ENCODE assay signal across 14 mouse cellular contexts in the genomic region with DNA sequence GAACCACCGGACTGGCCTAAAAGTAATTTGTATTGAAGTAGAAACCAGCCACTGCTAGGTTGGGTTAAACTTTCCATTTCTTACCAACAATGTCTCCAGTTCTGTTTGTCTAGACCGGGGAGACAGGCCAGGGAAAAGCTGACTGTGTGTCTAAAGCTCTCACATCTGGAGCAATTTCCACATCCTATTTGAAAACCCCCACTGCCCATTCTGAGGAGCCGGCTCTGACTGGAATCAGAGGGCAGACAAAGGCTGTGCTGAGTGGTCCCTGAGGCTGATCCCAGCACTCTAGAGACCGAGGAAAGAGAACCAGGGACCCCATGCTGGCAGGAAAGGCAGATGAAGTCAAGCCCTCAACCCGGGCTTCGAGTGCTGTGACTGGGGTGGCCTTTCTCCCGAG. TPM values are rescaled to one million over a fixed set of nuclear protein-coding genes. Genes with fewer than 3 reads are reported as not detected.
A peak's percentile ranks its signal among the peaks of the same experiment; 100 is the strongest.
DNase-seq lines count a peak whose midpoint lies in the region; ATAC-seq and TF ChIP-seq lines count a peak whose summit lies in the region.
"Had no signal": no experiment of that assay in that cellular context is flagged by ENCODE, and none has a peak within 500 bp of the region (broad histone marks: within the 10 kb centered on the region; RNA-seq: fewer than 3 reads in every experiment).

No protein-coding gene starts in this region.

- no peak overlapping the region for H3K4me3 ChIP-seq in lung, postnatal 0 days (ENCODE audit: low read depth, low read length)
- no peak overlapping the region for H3K4me3 ChIP-seq in embryonic facial prominence, embryonic 11.5 days (ENCODE audit: low read depth, low read length)
- no peak overlapping the region for H3K4me3 ChIP-seq in limb, embryonic 13.5 days
- H3K4me3 ChIP-seq: liver, embryonic 15.5 days had no signal

- H3K4me1 ChIP-seq in lung, postnatal 0 days (ENCODE audit: insufficient read depth, low read depth, low read length) = no peaks in the 10 kb centered on the region
- no peaks in the 10 kb centered on the region; the same call in 1 of the 2 replicates for H3K4me1 ChIP-seq in embryonic facial prominence, embryonic 11.5 days (ENCODE audit: control insufficient read depth, insufficient read depth, low read length)
- peaks cover 50% of the 10 kb centered on the region for H3K4me1 ChIP-seq in limb, embryonic 13.5 days
- H3K4me1 ChIP-seq: liver, embryonic 15.5 days had no signal

- H3K4me2 ChIP-seq in lung, postnatal 0 days (replicated peaks; ENCODE audit: low read depth, low read length) = no peak overlapping the region
- H3K4me2 ChIP-seq in embryonic facial prominence, embryonic 11.5 days (ENCODE audit: low read depth, low read length) = no peak overlapping the region
- no peak overlapping the region for H3K4me2 ChIP-seq in limb, embryonic 13.5 days (replicated peaks)
- H3K4me2 ChIP-seq: hindbrain, embryonic 14.5 days; liver, embryonic 15.5 days had no signal

- H3K9ac ChIP-seq in lung, postnatal 0 days (replicated peaks; ENCODE audit: low read depth) = no peak overlapping the region
- peak overlapping the region; percentile 5; the same call in 1 of the 2 replicates for H3K9ac ChIP-seq in embryonic facial prominence, embryonic 11.5 days (replicated peaks; ENCODE audit: low read length)
- H3K9ac ChIP-seq in limb, embryonic 13.5 days = 0 out of 2 replicates have a peak overlapping the region, but pooled peaks have one; percentile 48
- H3K9ac ChIP-seq: hindbrain, embryonic 14.5 days; liver, embryonic 15.5 days had no signal

- H3K9me3 ChIP-seq in lung, postnatal 0 days (ENCODE audit: low read length) = no peaks in the 10 kb centered on the region
- H3K9me3 ChIP-seq in embryonic facial prominence, embryonic 11.5 days (replicated peaks; ENCODE audit: control insufficient read depth, low read length) = no peaks in the 10 kb centered on the region
- no peaks in the 10 kb centered on the region for H3K9me3 ChIP-seq in limb, embryonic 13.5 days
- H3K9me3 ChIP-seq: liver, embryonic 15.5 days had no signal

- WGBS in lung, postnatal 0 days = 37% methylated on average over 7 of the region's 7 CpGs
- 44% methylated on average over 7 of the region's 7 CpGs for WGBS in embryonic facial prominence, embryonic 11.5 days
- 43% methylated on average over 7 of the region's 7 CpGs for WGBS in limb, embryonic 13.5 days

- DNase-seq in lung, postnatal 0 days (ENCODE audit: low spot score) = peak; percentile 65
- no peak for DNase-seq in lung, postnatal 14 days
- peak; percentile 79 for DNase-seq in NIH3T3 (ENCODE audit: low read depth)
- no peak for DNase-seq in embryonic facial prominence, embryonic 11.5 days (ENCODE audit: low spot score)
- no peak for DNase-seq in ovary, postnatal 36 days (ENCODE audit: low spot score)
- DNase-seq in kidney, adult 9 months = no peak
- DNase-seq: cerebellum, adult 11-12 months; kidney, adult 18-20 months; midbrain, embryonic 14.5 days; right cerebral cortex, postnatal 25 days had no signal

- no peaks in the 10 kb centered on the region for H3K27me3 ChIP-seq in lung, postnatal 0 days (replicated peaks; ENCODE audit: insufficient read depth, low read length)
- no peaks in the 10 kb centered on the region for H3K27me3 ChIP-seq in embryonic facial prominence, embryonic 11.5 days (ENCODE audit: control insufficient read depth, insufficient read depth, low read length)
- H3K27me3 ChIP-seq in limb, embryonic 13.5 days = no peaks in the 10 kb centered on the region
- H3K27me3 ChIP-seq: liver, embryonic 15.5 days had no signal

- peak; percentile 53 for ATAC-seq in lung, postnatal 0 days
- ATAC-seq in embryonic facial prominence, embryonic 11.5 days (replicated peaks; ENCODE audit: insufficient number of reproducible peaks, low FRiP score, low TSS enrichment, low read depth) = no peak
- no peak for ATAC-seq in limb, embryonic 13.5 days (ENCODE audit: low FRiP score, low read depth)
- ATAC-seq: CD4-positive, CD25-positive, alpha-beta regulatory T cell, adult 4 months had no signal

- H3K36me3 ChIP-seq in lung, postnatal 0 days (ENCODE audit: insufficient read depth, low read length) = no peaks in the 10 kb centered on the region
- H3K36me3 ChIP-seq in embryonic facial prominence, embryonic 11.5 days (replicated peaks; ENCODE audit: control insufficient read depth, insufficient read depth, low read depth, low read length) = no peaks in the 10 kb centered on the region
- H3K36me3 ChIP-seq in limb, embryonic 13.5 days = no peaks in the 10 kb centered on the region
- H3K36me3 ChIP-seq: liver, embryonic 15.5 days had no signal

- no peak for TF ChIP-seq CTCF in lung, postnatal 0 days (IDR thresholded peaks at IDR 0.05)

- no peak for TF ChIP-seq EP300 in lung, postnatal 0 days (IDR thresholded peaks at IDR 0.05)

- 0 out of 2 replicates have a peak overlapping the region, but pooled peaks have one; percentile 9 for H3K27ac ChIP-seq in lung, postnatal 0 days (ENCODE audit: low read length)
- no peak overlapping the region for H3K27ac ChIP-seq in embryonic facial prominence, embryonic 11.5 days (replicated peaks; ENCODE audit: low read depth, low read length)
- H3K27ac ChIP-seq in limb, embryonic 13.5 days = peak overlapping the region; percentile 74
- H3K27ac ChIP-seq: hindbrain, embryonic 14.5 days; liver, embryonic 15.5 days had no signal

RNA-seq across cellular contexts. Expression of gene Timp2, which starts 17.1 kb away (rescaled TPM):
- 105 and 107 TPM in 2 replicates for polyA plus RNA-seq in lung, postnatal 0 days (2015; fragmentation: Nextera tagmentation; extraction: Ambion mirVana)
- polyA plus RNA-seq in embryonic facial prominence, embryonic 11.5 days (2014; fragmentation: Nextera tagmentation; extraction: Ambion mirVana) = 73.2 and 75.7 TPM in 2 replicates
- polyA plus RNA-seq in limb, embryonic 13.5 days (2015; fragmentation: Nextera tagmentation; extraction: Ambion mirVana) = 115 and 116 TPM in 2 replicates

RNA-seq across cellular contexts. Expression of gene Lgals3bp, which starts 29.3 kb away (rescaled TPM):
- 30.8 and 44.3 TPM in 2 replicates for polyA plus RNA-seq in lung, postnatal 0 days (2015; fragmentation: Nextera tagmentation; extraction: Ambion mirVana)
- 1.0 and 1.7 TPM in 2 replicates for polyA plus RNA-seq in embryonic facial prominence, embryonic 11.5 days (2014; fragmentation: Nextera tagmentation; extraction: Ambion mirVana)
- polyA plus RNA-seq in limb, embryonic 13.5 days (2015; fragmentation: Nextera tagmentation; extraction: Ambion mirVana) = 7.3 TPM in 2 replicates

RNA-seq across cellular contexts. Expression of gene Cep295nl, which starts 30.3 kb away (rescaled TPM):
- 0.44 and 0.88 TPM in 2 replicates for polyA plus RNA-seq in lung, postnatal 0 days (2015; fragmentation: Nextera tagmentation; extraction: Ambion mirVana)
- 0.21 and 0.76 TPM in 2 replicates for polyA plus RNA-seq in embryonic facial prominence, embryonic 11.5 days (2014; fragmentation: Nextera tagmentation; extraction: Ambion mirVana)
- polyA plus RNA-seq in limb, embryonic 13.5 days (2015; fragmentation: Nextera tagmentation; extraction: Ambion mirVana) = 0.55 and 0.86 TPM in 2 replicates
- polyA plus RNA-seq: hindbrain, embryonic 14.5 days; liver, embryonic 15.5 days had no signal

RNA-seq across cellular contexts. Expression of gene Cant1, which starts 46.2 kb away (rescaled TPM):
- 21.3 and 22.5 TPM in 2 replicates for polyA plus RNA-seq in lung, postnatal 0 days (2015; fragmentation: Nextera tagmentation; extraction: Ambion mirVana)
- 19.5 and 23.2 TPM in 2 replicates for polyA plus RNA-seq in embryonic facial prominence, embryonic 11.5 days (2014; fragmentation: Nextera tagmentation; extraction: Ambion mirVana)
- 31.1 and 32.1 TPM in 2 replicates for polyA plus RNA-seq in limb, embryonic 13.5 days (2015; fragmentation: Nextera tagmentation; extraction: Ambion mirVana)

RNA-seq across cellular contexts. Expression of gene C1qtnf1, which starts 55.4 kb away (rescaled TPM):
- polyA plus RNA-seq in lung, postnatal 0 days (2015; fragmentation: Nextera tagmentation; extraction: Ambion mirVana) = 7.2 and 9.1 TPM in 2 replicates
- 5.0 and 5.2 TPM in 2 replicates for polyA plus RNA-seq in embryonic facial prominence, embryonic 11.5 days (2014; fragmentation: Nextera tagmentation; extraction: Ambion mirVana)
- 6.6 TPM in 2 replicates for polyA plus RNA-seq in limb, embryonic 13.5 days (2015; fragmentation: Nextera tagmentation; extraction: Ambion mirVana)
- polyA plus RNA-seq: CD4-positive, CD25-positive, alpha-beta regulatory T cell, adult 4 months had no signal

Comparison
In these comparisons a context has a peak if more than half of its experiments do, and no peak if none do; other contexts are left out.
1. DNase-seq: peak in lung, postnatal 0 days (single experiment) and NIH3T3 (single experiment); none in lung, postnatal 14 days (single experiment), embryonic facial prominence, embryonic 11.5 days (single experiment), ovary, postnatal 36 days (single experiment) and kidney, adult 9 months (single experiment).